ENCODE assay signal across 8 mouse cellular contexts in the genomic region with DNA sequence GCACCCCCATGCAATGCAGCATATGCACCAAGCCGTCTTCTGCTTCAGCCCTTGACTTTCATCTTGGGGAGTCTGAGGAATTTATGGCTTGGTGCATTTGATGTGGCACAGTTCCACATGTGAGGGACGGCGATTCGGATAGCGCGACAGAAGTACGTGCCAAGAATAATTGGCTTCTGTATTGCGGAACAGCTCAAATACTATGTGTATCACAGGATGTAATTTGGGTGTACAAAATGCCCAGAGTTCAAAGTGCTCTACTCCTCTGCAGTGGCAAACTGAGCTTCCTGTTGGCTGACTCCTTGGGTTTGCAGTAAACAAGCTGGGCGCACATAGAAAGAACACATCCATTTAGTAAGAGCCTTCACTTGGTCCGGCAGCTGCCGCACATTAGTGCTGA.
DNase-seq lines count a peak whose midpoint lies in the region; TF ChIP-seq lines count a peak whose summit lies in the region.

No protein-coding gene starts in this region.

- H3K27me3 ChIP-seq in limb, embryonic 10.5 days (ENCODE audit: low read depth, poor library complexity, severe bottlenecking): no peaks in the 10 kb centered on the region

- 62% methylated on average over 11 of the region's 11 CpGs for WGBS in limb, embryonic 10.5 days

- no peak for TF ChIP-seq CTCF in layer of hippocampus, adult 2 months (conservative IDR thresholded peaks at IDR 0.05)

- H3K27ac ChIP-seq in layer of hippocampus, adult 2 months: no peak overlapping the region
- 0 out of 2 replicates have a peak overlapping the region, but pooled peaks have one; percentile 30 for H3K27ac ChIP-seq in limb, embryonic 10.5 days

- peak overlapping the region; percentile 25 for H3K4me3 ChIP-seq in layer of hippocampus, adult 2 months
- peak overlapping the region; percentile 10; the same call in 1 of the 2 replicates for H3K4me3 ChIP-seq in limb, embryonic 10.5 days

- peak; percentile 19 for DNase-seq in adrenal gland, postnatal 10 days
- no peak for DNase-seq in adrenal gland, postnatal 25 days
- no peak for DNase-seq in layer of hippocampus, adult 2 months (ENCODE audit: low spot score in 2 of 2)
- DNase-seq in layer of hippocampus, postnatal 36 days: no peak
- no peak for DNase-seq in limb, embryonic 10.5 days (ENCODE audit: low spot score)
- peak; percentile 29 to 48 for DNase-seq in thymus, postnatal 10 days (ENCODE audit: low spot score in 2 of 2)
- DNase-seq in testis, postnatal 10 days (ENCODE audit: low spot score): no peak
- no peak for DNase-seq in gastrocnemius, postnatal 25 days

- peaks cover 13% of the 10 kb centered on the region for H3K4me1 ChIP-seq in limb, embryonic 10.5 days

- H3K9me3 ChIP-seq in limb, embryonic 10.5 days (replicated peaks): no peaks in the 10 kb centered on the region

- H3K36me3 ChIP-seq in limb, embryonic 10.5 days: no peaks in the 10 kb centered on the region

Comparison
In these comparisons a context has a peak if more than half of its experiments do, and no peak if none do; other contexts are left out.
1. DNase-seq: peak in adrenal gland, postnatal 10 days (single experiment) and thymus, postnatal 10 days (2 of 2); none in adrenal gland, postnatal 25 days (single experiment), layer of hippocampus, adult 2 months (0 of 2), layer of hippocampus, postnatal 36 days (0 of 2), limb, embryonic 10.5 days (single experiment), testis, postnatal 10 days (single experiment) and gastrocnemius, postnatal 25 days (single experiment).